Mouse (Mus musculus) heart, postnatal 0 days (tissue): ENCODE results near the gene Vwa8.

Experiments
- CTCF ChIP-seq: IDR thresholded peaks from 2 replicates; pipeline ENCODE4 v1.5.1; 2016; ENCODE audit warnings: antibody characterized with exemption, control low read depth, low read depth
- EP300 ChIP-seq: IDR thresholded peaks from 2 replicates; pipeline ENCODE4 v1.6.1; 2016; ENCODE audit warnings: antibody characterized with exemption, low read depth

- TF ChIP-seq CTCF (no peak), EP300 (no peak)
Observed at GRCm38 (mm10) chr14:78912076-78912475, 63.2 kb downstream of the Vwa8 start.
